Mouse (Mus musculus) liver, postnatal 0 days (tissue): ENCODE measurements at regions not wholly inside any gene's neighbourhood (a gene's known extent, or its start where the extent isn't known, plus 50 kb on each side); places are given as distances from the start of the nearest gene placed in this dataset.

Source experiments
- ATAC-seq: fragments of 200-750 bp; cut with Nextera tagmentation; 2 replicates; pipeline ENCODE4 v1.8.0; 2017; ENCODE audit warnings: mild to moderate bottlenecking, moderate library complexity
- DNase-seq: peaks from one replicate; pipeline ENCODE4 v3.0.0-alpha.2; 2016
- H3K27ac ChIP-seq: fragments of 300-500 bp; sonication (generic); 2 replicates; pipeline ENCODE4 v1.5.1; 2014; ENCODE audit warnings: antibody characterized with exemption, moderate library complexity, mild to moderate bottlenecking, low read depth
- H3K27me3 ChIP-seq: fragments of 300-500 bp; sonication (generic); 2 replicates; pipeline ENCODE4 v1.6.1; 2014; ENCODE audit warnings: low read length, control low read depth, mixed read lengths; ENCODE audit not compliant: insufficient read depth
- H3K36me3 ChIP-seq: fragments of 300-500 bp; sonication (generic); replicated peaks from 2 replicates; pipeline ENCODE4 v1.6.1; 2014; ENCODE audit warnings: mild to moderate bottlenecking, control low read depth, low read length, moderate library complexity, mixed read lengths; ENCODE audit not compliant: insufficient read depth
- H3K4me1 ChIP-seq: fragments of 300-500 bp; sonication (generic); 2 replicates; pipeline ENCODE4 v1.6.1; 2014; ENCODE audit warnings: antibody characterized with exemption, mild to moderate bottlenecking, control low read depth; ENCODE audit not compliant: insufficient read depth
- H3K4me2 ChIP-seq: fragments of 300-500 bp; sonication (generic); 2 replicates; pipeline ENCODE4 v1.6.1; 2014; ENCODE audit warnings: low read depth, mild to moderate bottlenecking, low read length, moderate library complexity, mixed read lengths
- H3K4me3 ChIP-seq: fragments of 300-500 bp; sonication (generic); 2 replicates; pipeline ENCODE4 v1.5.1; 2014; ENCODE audit warnings: low read depth, low read length
- H3K9ac ChIP-seq: fragments of 300-500 bp; sonication (generic); replicated peaks from 2 replicates; pipeline ENCODE4 v1.6.1; 2014; ENCODE audit warnings: mild to moderate bottlenecking, moderate library complexity
- H3K9me3 ChIP-seq: fragments of 300-500 bp; sonication (generic); 2 replicates; pipeline ENCODE4 v1.6.1; 2016; ENCODE audit warnings: mild to moderate bottlenecking, control low read depth, low read length, mixed read lengths
- CTCF ChIP-seq: sonication (generic); IDR thresholded peaks from 2 replicates; pipeline ENCODE4 v1.5.1; 2016; ENCODE audit warnings: antibody characterized with exemption, low read depth
- EP300 ChIP-seq: IDR thresholded peaks from 2 replicates; pipeline ENCODE4 v1.6.1; 2016; ENCODE audit warnings: antibody characterized with exemption, low read depth, mild to moderate bottlenecking
- WGBS: fragments of 180-500 bp; shearing (Covaris S2); extraction: QIAGEN DNeasy Blood & Tissue Kit; methylation state at CpG from one replicate; pipeline ENCODE4 v1.1.7; 2014; ENCODE audit not compliant: insufficient replicate concordance; 5-methylcytosine and 5-hydroxymethylcytosine counted together

DNA sequence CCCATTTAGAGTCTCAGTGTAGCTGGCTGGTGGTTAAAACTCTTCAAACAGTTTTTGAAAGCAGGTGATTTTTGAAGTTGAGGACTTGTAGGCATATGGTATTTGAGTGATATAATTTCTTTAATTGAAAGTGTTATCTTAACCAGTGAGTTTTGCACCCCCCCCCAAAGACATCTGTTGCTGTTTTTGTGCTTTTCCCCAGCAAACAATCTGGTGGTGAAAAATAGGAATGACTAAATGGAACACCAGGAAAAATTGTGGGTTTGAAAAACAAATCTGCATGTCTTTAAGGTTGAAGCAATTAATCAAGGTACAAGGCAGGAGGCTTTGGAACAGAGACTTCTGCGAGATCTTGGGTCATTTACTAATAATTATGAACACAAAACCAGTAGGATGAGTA is 68.9 kb upstream of the Jun start:
- Histone ChIP-seq H3K27me3 (no peaks in the 10 kb centered on the region), H3K9me3 (no peaks in the 10 kb centered on the region), H3K4me3 (no peak overlapping the region), H3K4me1 (no peaks in the 10 kb centered on the region), H3K27ac (no peak overlapping the region), H3K9ac (no peak overlapping the region), H3K4me2 (no peak overlapping the region), H3K36me3 (no peaks in the 10 kb centered on the region)
- ATAC-seq (no peak), DNase-seq (no peak)
- TF ChIP-seq CTCF (no peak), EP300 (no peak)
- 77% methylated on average over 1 of the region's 1 CpGs for WGBS

DNA sequence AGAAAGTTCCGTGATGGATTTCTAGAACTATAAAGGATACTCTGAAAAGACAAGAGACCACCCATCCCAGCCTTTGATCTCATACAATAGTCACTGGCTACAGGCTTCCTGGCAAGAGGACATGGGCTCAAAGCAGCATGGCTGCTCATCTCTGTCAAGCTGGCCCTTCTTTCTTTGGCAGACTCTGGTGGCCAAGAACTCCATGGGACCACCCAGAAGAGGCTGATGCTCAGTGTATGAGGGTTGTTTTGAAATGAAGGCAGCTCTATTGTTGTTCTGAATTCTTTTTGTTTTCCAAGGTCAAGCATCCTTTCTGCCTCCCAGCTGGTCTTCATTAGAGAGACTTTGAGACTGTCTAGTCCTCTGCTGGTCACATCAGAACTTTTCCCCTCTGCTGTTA is 73.3 kb upstream of the Jun start:
- H3K4me3 ChIP-seq, result no peak overlapping the region
- no peak overlapping the region for H3K4me2 ChIP-seq
- no peak for ATAC-seq
- H3K4me1 ChIP-seq, result no peaks in the 10 kb centered on the region
- H3K9ac ChIP-seq, result no peak overlapping the region
- no peaks in the 10 kb centered on the region for H3K27me3 ChIP-seq
- no peak overlapping the region for H3K27ac ChIP-seq
- TF ChIP-seq EP300, result no peak
- no peak for TF ChIP-seq CTCF
- WGBS, result 84% methylated on average over 1 of the region's 1 CpGs
- no peak for DNase-seq
- no peaks in the 10 kb centered on the region for H3K36me3 ChIP-seq
- no peaks in the 10 kb centered on the region for H3K9me3 ChIP-seq

DNA sequence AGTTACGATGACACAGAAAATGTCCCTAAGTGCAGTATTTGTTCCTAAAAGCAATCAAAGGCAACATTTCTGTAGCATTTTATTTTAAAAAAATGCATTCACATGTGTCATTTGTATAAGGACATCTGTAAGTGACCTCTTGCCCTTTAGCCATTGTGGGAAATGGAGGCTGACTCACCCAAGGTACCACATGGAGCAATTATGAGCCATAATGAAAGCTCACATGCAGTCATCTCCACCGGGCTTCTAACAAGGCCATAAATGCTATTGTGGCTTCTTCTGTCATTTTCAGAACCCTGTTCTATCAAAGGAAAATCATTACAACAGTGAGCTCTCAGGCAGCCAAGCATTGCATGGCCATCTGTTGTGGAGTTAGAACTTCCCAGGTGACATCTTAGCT is 75.9 kb upstream of the Jun start:
- no peak overlapping the region for H3K4me3 ChIP-seq
- H3K9ac ChIP-seq, result no peak overlapping the region
- WGBS, result 71% methylated on average over 2 of the region's 2 CpGs
- DNase-seq (no peak), ATAC-seq (no peak)
- no peak overlapping the region for H3K27ac ChIP-seq
- H3K4me2 ChIP-seq, result no peak overlapping the region
- H3K9me3 ChIP-seq, result no peaks in the 10 kb centered on the region
- H3K27me3 ChIP-seq, result no peaks in the 10 kb centered on the region
- H3K4me1 ChIP-seq, result no peaks in the 10 kb centered on the region
- H3K36me3 ChIP-seq, result no peaks in the 10 kb centered on the region
- TF ChIP-seq EP300 (no peak), CTCF (no peak)

DNA sequence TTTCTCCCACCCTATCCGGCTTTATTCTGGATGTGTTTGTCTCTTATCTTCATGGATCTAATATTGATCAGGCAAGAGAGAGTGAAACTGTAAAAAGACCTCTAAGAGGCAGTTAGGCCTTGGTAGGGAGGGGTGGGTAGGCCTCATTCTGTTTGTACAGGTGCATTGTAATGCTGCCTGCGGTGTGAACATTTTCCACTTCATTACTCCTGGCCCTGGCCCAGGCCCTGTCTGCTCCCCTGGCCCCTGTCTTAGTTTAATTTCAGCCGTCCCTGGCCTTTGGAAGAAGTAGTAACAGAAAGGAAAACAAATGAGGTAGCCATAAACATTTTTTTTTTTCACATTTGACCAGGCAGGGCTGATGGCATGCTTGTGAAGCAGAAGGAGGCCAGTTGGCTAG is 81.8 kb upstream of the Jun start:
- no peaks in the 10 kb centered on the region for H3K27me3 ChIP-seq
- H3K4me1 ChIP-seq, result no peaks in the 10 kb centered on the region
- no peak overlapping the region for H3K27ac ChIP-seq
- no peak overlapping the region for H3K9ac ChIP-seq
- ATAC-seq, result no peak
- H3K9me3 ChIP-seq, result no peaks in the 10 kb centered on the region
- DNase-seq, result no peak
- no peaks in the 10 kb centered on the region for H3K36me3 ChIP-seq
- TF ChIP-seq EP300 (no peak), CTCF (no peak)
- H3K4me3 ChIP-seq, result no peak overlapping the region
- H3K4me2 ChIP-seq, result no peak overlapping the region
- 61% methylated on average over 3 of the region's 3 CpGs for WGBS

DNA sequence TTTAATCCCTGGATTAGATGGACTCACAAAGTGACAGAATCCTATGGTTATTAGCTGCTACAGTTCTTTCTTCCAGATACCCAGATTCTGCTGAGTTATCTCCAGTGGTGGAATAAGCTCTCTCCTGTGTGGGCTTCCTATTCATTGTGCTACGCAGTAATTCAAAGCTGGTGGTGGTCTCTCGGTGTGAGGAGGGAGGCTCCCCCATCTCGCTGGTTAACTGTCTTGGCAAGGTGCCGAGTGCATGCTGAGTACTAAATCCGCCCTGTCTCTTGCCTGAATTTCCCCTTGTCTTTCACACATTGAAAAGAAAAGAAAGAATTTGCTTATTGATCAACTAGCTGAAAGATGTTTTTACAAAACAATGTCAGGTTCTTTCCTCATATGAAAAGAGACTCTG is 82.6 kb upstream of the Jun start:
- ATAC-seq (no peak), DNase-seq (no peak)
- no peaks in the 10 kb centered on the region for H3K36me3 ChIP-seq
- WGBS, result 77% methylated on average over 5 of the region's 5 CpGs
- H3K27me3 ChIP-seq, result no peaks in the 10 kb centered on the region
- no peak overlapping the region for H3K27ac ChIP-seq
- no peak overlapping the region for H3K4me2 ChIP-seq
- no peak for TF ChIP-seq CTCF
- no peak for TF ChIP-seq EP300
- H3K4me1 ChIP-seq, result no peaks in the 10 kb centered on the region
- H3K4me3 ChIP-seq, result no peak overlapping the region
- H3K9me3 ChIP-seq, result no peaks in the 10 kb centered on the region
- H3K9ac ChIP-seq, result no peak overlapping the region

DNA sequence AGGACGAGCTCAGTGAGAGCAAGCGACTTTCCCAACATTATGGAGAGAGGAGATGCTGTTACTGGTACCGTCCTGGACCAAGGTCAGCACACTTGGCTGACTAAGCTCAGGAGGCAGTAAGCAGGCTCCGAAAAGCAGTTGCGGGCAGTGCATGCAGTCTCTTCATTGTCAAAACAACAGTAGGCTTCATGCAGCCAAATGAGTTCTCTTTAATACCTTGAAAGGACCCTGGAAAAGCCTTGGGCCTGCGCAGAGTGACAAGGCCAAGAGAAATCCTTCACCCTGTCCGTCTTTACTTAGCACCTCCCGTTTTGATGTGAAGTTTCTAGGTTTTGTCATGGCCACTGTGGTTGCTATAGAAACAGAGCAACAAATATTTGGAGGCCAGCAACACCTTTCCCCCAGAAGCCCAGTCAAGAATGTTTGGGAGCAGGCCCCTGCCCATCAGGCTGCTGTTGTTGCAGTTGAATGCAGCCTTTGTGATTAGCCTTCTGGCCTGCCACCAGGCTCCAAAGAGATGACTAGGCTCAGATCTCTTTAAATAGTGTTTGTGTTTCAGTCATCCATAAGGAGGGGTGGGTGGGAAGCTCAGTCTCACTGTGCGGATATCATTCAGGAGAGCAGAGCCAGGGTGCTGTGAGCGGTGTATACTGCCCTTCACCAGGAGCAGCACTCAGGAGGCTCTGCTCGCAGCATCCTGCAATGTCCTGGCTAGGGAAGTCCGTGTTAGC is 85.6 kb upstream of the Jun start:
- WGBS, result 79% methylated on average over 12 of the region's 12 CpGs
- Histone ChIP-seq H3K4me2 (no peak overlapping the region), H3K4me3 (no peak overlapping the region), H3K9ac (no peak overlapping the region), H3K27ac (no peak overlapping the region), H3K9me3 (no peaks in the 10 kb centered on the region), H3K36me3 (no peaks in the 10 kb centered on the region), H3K4me1 (peaks cover 6% of the 10 kb centered on the region), H3K27me3 (no peaks in the 10 kb centered on the region)
- no peak for TF ChIP-seq EP300
- TF ChIP-seq CTCF, result no peak
- ATAC-seq (no peak), DNase-seq (no peak)

- Histone ChIP-seq H3K4me3 (no peak overlapping the region), H3K4me1 (peaks cover 11% of the 10 kb centered on the region), H3K9me3 (no peaks in the 10 kb centered on the region), H3K9ac (no peak overlapping the region), H3K36me3 (no peaks in the 10 kb centered on the region), H3K27ac (no peak overlapping the region), H3K4me2 (no peak overlapping the region), H3K27me3 (no peaks in the 10 kb centered on the region)
- ATAC-seq, result no peak
- DNase-seq, result no peak
- 82% methylated on average over 2 of the region's 2 CpGs for WGBS
- TF ChIP-seq CTCF (no peak), EP300 (no peak)
Measured at GRCm38 (mm10) chr4:95138676-95139075, 86.7 kb upstream of the Jun start.
